Mouse (Mus musculus) intestine, embryonic 16.5 days (tissue): Measurements from ENCODE around the gene Igfbp7. TPM values are rescaled to one million over a fixed set of nuclear protein-coding genes. Genes with fewer than 3 reads are reported as not detected.

Source experiments
- ATAC-seq: fragments of 200-750 bp; cut with Nextera tagmentation; 2 replicates; pipeline ENCODE4 v1.8.0; 2017; ENCODE audit warnings: moderate TSS enrichment, moderate library complexity
- H3K27ac ChIP-seq: fragments of 300-500 bp; sonication (generic); 2 replicates; pipeline ENCODE4 v1.5.1; 2014; ENCODE audit warnings: mild to moderate bottlenecking, low read length
- H3K27me3 ChIP-seq: fragments of 300-500 bp; sonication (generic); replicated peaks from 2 replicates; pipeline ENCODE4 v1.6.1; 2014; ENCODE audit warnings: low read length, control low read depth, mixed read lengths; ENCODE audit not compliant: control insufficient read depth, insufficient read depth
- H3K36me3 ChIP-seq: fragments of 300-500 bp; sonication (generic); 2 replicates; pipeline ENCODE4 v1.6.1; 2014; ENCODE audit warnings: low read length, control low read depth; ENCODE audit not compliant: control insufficient read depth, insufficient read depth
- H3K4me1 ChIP-seq: fragments of 300-500 bp; sonication (generic); 2 replicates; pipeline ENCODE4 v1.6.1; 2014; ENCODE audit warnings: low read length, control low read depth, mixed read lengths; ENCODE audit not compliant: control insufficient read depth, insufficient read depth
- H3K4me2 ChIP-seq: fragments of 300-500 bp; sonication (generic); 2 replicates; pipeline ENCODE4 v1.6.1; 2014; ENCODE audit warnings: low read depth, low read length, control low read depth
- H3K4me3 ChIP-seq: fragments of 300-500 bp; sonication (generic); 2 replicates; pipeline ENCODE4 v1.5.1; 2014; ENCODE audit warnings: mild to moderate bottlenecking, low read length
- H3K9ac ChIP-seq: fragments of 300-500 bp; sonication (generic); 2 replicates; pipeline ENCODE4 v1.6.1; 2014; ENCODE audit warnings: low read depth, low read length
- H3K9me3 ChIP-seq: fragments of 300-500 bp; sonication (generic); 2 replicates; pipeline ENCODE4 v1.6.1; 2016; ENCODE audit warnings: low read length, control low read depth; ENCODE audit not compliant: control insufficient read depth
- WGBS: fragments of 180-500 bp; shearing (Covaris S2); extraction: QIAGEN DNeasy Blood & Tissue Kit; methylation state at CpG from one replicate; pipeline ENCODE4 v1.1.7; 2014; 5-methylcytosine and 5-hydroxymethylcytosine counted together
- polyA plus RNA-seq: library from polyadenylated mRNA; unstranded; fragments of >200 nt; fragmentation: Nextera tagmentation; extraction: Ambion mirVana; gene quantifications from 2 replicates; pipeline ENCODE4 v1.2.1, GENCODE M21; 2015

Igfbp7 gene
- polyA plus RNA-seq, 1 experiment from 2014 or later: 85.2 TPM

DNA sequence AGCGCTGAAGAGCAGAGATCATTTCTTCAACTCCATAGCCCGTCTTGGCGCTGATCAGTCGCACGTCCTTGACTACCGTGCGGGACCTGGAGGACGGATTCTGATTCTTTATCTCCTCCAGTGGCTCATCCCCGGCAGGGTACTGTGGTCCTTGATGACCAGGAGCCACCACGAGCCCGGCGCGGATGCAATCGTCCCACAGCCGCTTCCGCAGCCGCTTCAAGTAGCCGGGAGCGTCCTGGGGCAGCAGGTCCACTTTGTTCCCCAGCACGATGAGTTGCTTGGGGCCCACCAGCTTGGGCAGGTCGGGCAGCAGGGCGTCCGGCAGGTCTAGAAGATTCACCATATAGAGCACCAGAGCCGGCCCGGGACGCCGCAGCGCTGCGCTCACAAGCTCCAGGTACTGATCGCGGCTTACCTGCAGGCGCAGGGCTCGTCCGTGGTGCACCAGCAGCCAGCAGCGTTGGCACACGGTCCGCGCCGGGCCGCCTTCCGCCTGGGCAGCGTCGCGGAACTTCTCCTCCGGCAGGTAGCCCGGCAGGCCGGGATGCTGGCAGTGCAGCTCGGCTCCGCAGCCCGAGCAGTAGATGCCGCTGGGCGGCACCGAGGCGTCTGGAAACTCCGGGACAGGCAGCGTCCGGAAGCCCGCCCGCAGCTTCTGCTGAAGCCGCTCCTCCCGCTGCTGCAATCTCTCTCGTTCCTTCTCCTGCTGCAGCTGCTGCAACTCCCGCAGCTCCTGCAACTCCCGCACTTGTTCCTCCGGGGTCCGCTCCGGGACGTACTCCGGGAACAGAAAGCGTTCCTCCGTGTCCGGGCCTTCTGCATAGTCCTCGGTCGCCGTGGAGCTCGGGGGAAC is 98.6 kb downstream of the Igfbp7 start:
- WGBS: under 1% methylated on average over 76 of the region's 76 CpGs
- H3K27ac ChIP-seq: 0 out of 2 replicates have a peak overlapping the region, but pooled peaks have one; percentile 29
- H3K4me2 ChIP-seq: peak overlapping the region; percentile 92
- peak; percentile 56 for ATAC-seq
- H3K36me3 ChIP-seq: peaks cover 6% of the 10 kb centered on the region; the same call in 1 of the 2 replicates
- H3K4me3 ChIP-seq: peak overlapping the region; percentile 94
- H3K9ac ChIP-seq: peak overlapping the region; percentile 84
- peaks cover 13% of the 10 kb centered on the region for H3K4me1 ChIP-seq
- H3K27me3 ChIP-seq: no peaks in the 10 kb centered on the region
- H3K9me3 ChIP-seq: no peaks in the 10 kb centered on the region

DNA sequence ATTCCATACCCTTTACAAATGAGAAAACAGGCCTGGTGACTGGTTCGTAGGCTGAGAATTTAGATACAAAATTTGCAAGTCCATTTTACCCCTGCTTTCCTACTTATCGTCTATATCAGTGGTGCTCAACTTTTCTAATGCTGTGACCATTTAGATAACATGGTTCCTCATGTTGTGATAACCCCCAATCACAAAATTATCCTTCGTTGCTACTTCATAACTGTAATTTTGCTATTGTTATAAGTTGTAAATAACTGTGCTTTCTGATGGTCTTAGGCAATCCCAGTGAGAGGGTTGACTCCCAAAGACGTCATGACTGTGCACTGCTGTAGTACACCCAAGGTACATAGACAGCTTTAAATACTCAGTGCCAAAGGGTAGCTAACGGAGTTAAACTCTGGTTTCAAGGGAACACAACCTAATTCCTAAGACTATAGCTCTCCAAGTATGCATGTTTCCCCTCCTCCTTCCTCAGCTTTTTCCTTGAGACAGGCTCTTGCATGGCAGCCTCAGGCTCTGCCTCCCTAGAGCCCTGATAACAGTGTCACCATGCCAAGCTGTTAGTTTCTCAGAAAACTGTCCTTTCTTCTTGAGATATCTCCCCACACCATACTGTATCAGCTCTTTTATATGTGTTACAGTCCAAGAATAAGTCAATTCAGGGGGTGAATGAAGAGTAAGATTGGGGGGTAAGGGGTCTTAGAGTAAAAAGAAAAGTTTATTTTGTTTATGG is 99.9 kb downstream of the Igfbp7 start:
- no peak for ATAC-seq
- peaks cover 13% of the 10 kb centered on the region for H3K4me1 ChIP-seq
- H3K27me3 ChIP-seq: no peaks in the 10 kb centered on the region
- peak overlapping the region; percentile 94 for H3K4me3 ChIP-seq
- peak overlapping the region; percentile 84 for H3K9ac ChIP-seq
- 81% methylated on average over 5 of the region's 5 CpGs for WGBS
- H3K27ac ChIP-seq: no peak overlapping the region
- H3K36me3 ChIP-seq: 0 out of 2 replicates have a peak, but pooled peaks cover 3% of the 10 kb centered on the region
- no peaks in the 10 kb centered on the region for H3K9me3 ChIP-seq
- peak overlapping the region; percentile 92 for H3K4me2 ChIP-seq

DNA sequence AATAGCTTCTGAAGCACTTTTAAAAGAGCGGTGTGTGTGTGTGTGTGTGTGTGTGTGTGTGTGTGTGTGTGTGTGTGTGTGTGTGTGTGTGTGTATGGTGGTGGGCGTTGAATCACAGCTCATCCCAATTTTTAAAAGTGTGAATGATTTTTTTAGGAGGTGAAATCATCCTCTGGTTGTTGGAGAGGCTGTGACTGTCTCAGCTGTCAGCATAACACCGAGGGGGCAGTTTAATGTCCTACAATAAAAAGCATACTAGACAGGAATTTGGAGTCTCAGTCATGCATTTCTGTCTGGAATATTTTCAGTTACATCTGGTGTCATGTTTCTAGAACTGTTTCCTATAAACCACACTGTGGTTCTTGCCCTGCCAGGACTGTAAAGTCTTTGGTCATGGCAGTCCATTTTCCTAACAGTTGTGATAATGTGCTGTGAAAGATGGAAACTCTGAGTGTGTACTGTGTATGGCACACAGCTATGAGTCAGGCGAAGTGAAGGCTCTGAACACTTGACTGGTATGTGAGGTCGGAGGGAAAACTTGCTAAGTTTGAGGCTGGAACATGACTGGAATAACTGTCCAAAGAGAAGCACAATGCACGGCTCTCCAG is 106.4 kb downstream of the Igfbp7 start:
- no peaks in the 10 kb centered on the region for H3K27me3 ChIP-seq
- 93% methylated on average over 6 of the region's 6 CpGs for WGBS
- no peak for ATAC-seq
- H3K4me1 ChIP-seq: no peaks in the 10 kb centered on the region
- peaks cover 16% of the 10 kb centered on the region for H3K36me3 ChIP-seq
- no peak overlapping the region for H3K4me3 ChIP-seq
- H3K9ac ChIP-seq: no peak overlapping the region
- H3K4me2 ChIP-seq: no peak overlapping the region
- H3K27ac ChIP-seq: no peak overlapping the region
- H3K9me3 ChIP-seq: no peaks in the 10 kb centered on the region

DNA sequence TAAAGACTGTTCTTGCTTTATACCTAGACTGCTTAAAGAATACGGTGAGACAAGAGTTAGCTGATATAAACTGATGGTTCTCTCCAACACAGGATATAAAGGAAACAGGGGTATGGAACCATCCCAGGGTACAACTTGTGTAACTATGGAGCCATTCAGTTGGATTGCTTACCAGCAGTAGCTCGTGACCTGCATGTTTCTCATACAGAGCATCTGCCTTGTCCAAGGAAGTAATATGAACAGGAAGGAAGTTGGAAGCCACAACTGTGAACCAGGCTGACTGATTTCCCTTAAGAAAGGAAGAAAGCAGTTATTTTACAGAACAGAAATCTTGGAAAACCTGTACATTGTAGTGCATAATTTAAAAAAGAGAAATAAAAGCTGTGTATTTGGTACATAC is 108.4 kb downstream of the Igfbp7 start:
- Histone ChIP-seq H3K9ac (no peak overlapping the region), H3K4me1 (no peaks in the 10 kb centered on the region), H3K4me3 (no peak overlapping the region), H3K27me3 (no peaks in the 10 kb centered on the region), H3K9me3 (no peaks in the 10 kb centered on the region), H3K36me3 (peaks cover 21% of the 10 kb centered on the region), H3K27ac (no peak overlapping the region), H3K4me2 (no peak overlapping the region)
- ATAC-seq: no peak
- 88% methylated on average over 2 of the region's 2 CpGs for WGBS

Other genes starting within 250 kb of the Igfbp7 start
- 1.2 and 1.5 TPM in 2 replicates for gene Spink2, start 196.6 kb downstream of the Igfbp7 start, polyA plus RNA-seq
- 20.1 and 21.5 TPM in 2 replicates for gene Rest, start 142.6 kb downstream of the Igfbp7 start, polyA plus RNA-seq
- gene Noa1, start 98.0 kb downstream of the Igfbp7 start, polyA plus RNA-seq: 30.9 and 32.6 TPM in 2 replicates
- gene Polr2b, start 97.9 kb downstream of the Igfbp7 start, polyA plus RNA-seq: 43.4 and 44.0 TPM in 2 replicates